Mouse (Mus musculus) 416B (cell line): ENCODE measurements around the gene Nek10.
"Not testable (repeated sequence)": the region's sequence is repeated elsewhere in the genome, so short reads cannot be mapped to it uniquely, and the experiment has no call there.

Source experiments
- DNase-seq: peaks from one replicate; pipeline ENCODE4 v3.0.0; 2011; ENCODE audit warnings: low read depth

Gene Nek10

DNA sequence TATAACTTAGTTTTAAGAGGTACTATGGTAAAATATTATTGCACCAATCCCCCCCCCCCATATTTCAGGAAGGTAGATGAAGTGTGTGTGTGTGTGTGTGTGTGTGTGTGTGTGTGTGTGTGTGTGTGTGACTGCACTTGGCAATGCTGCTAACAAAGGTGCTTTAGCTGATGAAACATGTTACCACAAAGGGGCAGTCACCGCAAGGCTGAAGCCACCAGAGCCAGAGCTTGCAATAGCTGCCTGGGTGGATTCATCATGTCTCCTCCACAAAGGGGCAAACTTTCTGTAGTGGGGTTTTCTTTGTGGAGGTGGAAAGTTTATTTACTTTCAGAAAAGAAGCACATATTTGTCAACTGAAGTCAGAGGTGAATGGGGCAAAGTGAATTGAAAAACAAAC, 67.9 kb downstream of the Nek10 start:
- DNase-seq = peak; percentile 84

DNA sequence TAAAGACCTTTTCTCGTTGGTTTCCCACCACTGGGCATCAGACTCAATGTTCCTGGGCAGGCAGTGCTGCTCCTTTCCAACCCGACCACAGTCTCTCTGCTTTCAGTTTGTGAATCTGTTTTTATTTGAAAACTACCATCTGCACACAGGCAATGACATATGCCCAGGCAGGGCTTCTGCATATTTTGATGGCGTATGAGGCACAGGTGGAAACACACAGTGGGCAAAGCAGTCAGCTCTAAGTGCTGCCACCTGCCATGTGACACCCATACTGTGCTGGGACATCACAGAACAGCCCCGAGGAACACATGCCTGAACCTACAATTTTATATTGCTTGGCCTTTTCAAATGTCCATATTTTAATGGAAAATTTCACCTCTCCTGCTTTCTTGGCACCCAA, 68.5 kb downstream of the Nek10 start:
- no peak for DNase-seq

DNA sequence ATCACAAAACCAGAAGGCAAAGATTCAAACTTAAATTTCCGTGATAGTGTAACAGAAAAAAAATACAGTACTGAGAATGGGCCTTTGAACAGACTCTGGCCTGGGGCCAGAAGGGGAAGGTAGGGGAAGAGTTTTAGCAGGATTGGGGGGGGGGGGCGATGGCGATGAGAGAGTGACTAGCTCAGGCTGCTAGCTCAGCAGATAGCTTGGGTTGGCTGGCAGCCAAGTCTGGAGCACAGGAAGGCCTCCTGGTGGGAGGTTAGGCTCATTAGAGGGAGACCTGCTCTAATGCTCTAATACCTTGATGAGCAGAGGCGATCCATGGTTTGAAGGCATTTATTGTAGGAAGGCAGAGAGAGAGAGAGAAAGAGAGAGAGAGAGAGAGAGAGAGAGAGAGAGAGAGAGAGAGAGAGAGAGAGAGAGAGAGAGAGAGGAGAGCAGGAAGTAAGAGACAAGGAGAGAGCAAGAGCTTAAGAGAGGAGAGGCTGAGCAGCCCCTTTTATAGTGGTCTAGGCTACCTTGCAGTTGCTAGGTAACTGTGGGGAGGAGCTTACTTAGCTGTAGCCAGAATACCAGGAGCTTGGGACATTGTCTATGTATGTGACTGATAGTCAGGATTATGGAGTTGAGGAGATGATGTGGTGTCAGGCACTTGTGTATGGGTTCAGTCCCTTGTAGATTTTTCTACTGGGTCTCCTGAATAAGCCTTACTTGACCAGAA, 90.9 kb downstream of the Nek10 start:
- DNase-seq = peak; percentile 13

DNA sequence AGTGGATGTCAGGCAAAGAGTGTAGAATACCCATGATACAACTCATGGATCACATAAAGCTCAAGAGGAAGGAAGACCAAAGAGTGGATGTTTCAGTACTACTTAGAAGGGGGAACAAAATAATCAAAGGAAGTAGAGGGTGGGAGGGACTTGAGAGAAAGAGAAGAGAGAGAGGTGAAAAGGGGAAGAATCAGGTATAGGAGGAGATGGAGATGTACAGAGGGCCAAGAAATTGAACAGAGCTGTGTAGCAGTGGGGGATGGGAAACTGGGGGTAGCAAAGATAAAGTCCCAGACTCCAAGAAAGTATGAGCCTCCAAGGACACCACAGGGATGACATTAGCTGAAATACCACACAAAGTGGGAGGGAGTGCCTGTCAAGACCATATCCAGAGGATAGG, 91.6 kb downstream of the Nek10 start:
- DNase-seq = no peak

DNA sequence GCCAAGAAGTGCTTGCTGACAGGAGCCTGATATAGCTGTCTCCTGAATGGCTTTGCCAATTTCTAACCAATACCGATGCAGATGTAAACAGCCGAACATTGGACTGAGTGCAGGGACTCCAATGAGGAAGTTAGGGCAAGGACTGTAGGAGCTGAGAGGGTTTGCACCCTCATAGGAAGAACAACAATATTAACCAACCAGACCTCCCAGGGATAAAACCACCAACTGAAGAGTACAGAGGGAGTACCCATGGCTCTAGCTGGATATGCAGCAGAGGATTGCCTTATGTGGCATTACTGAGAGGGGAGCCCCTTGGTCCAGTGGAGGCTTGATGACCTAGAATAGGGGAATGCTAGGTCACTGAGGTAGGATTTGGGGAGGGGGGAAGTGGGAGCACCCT, 92.1 kb downstream of the Nek10 start:
- DNase-seq = no peak

DNA sequence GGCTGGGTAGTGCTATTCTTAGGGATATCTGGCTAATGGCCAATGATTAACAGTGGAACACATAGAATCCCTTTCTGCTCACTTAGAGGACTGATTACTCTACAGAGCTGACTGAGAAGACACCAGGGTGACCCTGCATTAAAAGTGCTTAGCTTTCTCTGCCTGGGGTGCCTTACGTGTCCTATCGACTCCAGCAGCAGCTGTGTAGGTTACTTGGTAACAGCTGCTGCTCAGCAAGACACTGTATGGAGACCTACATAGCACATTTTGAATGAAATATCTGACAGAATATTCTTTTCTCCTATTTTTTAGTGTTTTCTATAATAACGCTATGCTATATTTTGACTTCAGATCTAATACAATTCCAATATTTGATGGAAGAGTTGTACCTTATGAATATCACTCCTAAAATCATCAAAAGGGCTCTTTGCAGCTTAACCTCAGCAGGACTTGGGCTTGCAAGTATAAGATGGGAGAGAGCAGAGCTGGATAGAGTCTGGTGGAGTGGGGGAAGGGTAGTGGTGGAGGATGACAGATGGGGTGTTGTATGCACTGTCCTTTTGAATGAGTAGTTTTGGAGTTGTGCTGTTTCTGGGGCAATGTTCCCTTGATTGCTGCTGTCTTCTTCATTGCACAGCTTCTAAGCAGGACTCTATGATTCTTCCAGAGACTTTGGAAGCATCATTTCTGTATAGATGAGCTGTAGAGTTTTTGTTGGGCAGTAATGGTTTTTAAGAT, 93.4 kb downstream of the Nek10 start:
- no peak for DNase-seq

DNA sequence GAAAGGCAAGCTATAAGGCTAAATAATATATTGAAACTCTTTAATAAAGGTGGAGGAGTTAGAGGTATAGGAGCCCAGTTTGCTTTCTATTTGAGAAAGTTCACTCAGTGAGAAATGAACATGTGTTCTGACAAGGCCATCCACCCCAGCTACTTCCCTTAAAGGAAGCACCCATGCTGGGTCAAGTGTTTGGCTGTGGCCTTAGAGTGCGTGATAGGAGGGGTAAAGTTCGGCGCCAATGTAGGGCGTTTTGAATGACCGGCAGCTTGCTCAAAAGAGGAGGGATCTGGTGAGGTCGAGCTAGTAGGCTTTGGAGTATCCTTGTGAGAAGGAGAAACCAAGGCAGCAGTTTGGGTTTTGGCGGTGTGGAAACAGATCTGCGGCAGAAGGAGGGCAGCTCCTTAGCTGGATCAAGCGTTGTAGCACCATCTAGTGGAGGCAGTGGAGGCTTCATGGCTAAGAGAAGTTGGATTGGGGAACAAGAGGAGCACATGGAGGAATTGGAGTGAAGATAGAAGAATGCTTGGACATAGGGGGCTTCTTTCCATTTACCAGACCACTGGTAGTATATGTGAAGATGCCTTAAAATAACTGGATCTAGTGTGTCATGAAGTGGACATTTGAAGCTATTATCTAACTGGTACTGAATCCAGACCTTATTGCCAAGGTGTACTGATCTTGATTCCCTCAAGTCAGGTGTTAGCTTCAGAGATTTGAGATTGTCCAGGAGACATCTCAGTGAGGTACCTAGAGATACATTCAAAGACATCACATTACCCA, 101.7 kb downstream of the Nek10 start:
- peak; percentile 86 for DNase-seq

DNA sequence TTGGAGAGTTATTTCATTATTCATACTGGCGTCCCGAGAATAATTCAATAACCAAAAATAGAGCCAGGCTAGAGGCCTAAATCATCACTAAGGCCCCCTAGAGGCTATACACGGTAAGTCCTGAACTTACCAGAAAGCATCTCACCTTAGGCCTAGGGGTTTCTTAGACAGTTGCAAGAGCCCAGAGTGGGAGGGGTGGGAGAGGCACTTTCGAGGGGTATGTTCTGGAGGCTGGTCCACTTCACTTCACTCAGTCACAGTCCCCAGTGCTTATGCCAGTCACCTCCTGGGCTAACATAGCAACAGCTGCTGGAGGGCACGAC, 102.3 kb downstream of the Nek10 start:
- DNase-seq = peak; percentile 40

DNA sequence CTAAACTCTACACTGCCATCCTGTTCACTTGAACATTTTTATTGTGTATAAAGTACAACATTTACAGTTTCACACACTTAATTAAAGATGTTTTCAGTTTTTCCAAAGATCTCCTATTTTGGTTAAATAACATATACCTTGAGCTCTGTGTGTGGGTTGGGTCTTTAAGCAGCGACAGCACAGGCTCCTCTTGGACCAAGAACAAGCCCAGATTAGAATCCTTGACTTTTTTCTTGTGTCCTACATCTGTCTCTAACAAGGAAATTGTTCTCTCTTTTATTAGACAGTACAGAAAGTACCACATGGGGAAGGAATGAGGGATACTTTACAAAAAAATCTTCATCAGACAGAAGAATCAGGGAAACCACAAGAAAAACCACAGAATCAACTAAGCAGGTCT, 122.4 kb downstream of the Nek10 start:
- DNase-seq = no peak

DNA sequence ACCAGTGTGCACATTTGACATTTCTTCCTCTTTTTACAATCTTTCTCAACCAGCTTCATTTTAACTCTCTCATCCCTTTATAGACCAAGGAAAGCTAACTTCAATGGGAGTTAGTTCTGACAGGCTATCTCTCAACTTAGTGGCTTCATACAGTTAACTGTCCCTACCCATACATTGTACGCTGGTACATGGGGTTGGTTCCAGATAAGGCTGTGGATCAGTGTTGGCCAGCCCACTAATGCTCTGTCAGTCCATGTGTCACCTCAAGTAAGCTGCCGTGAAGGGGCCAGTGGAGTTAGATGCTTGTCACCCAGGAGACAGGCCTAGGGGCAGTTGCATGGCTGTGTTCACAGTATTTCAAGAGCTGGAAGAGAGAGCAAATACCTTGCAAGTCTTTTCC, 124.3 kb downstream of the Nek10 start:
- DNase-seq = no peak

DNA sequence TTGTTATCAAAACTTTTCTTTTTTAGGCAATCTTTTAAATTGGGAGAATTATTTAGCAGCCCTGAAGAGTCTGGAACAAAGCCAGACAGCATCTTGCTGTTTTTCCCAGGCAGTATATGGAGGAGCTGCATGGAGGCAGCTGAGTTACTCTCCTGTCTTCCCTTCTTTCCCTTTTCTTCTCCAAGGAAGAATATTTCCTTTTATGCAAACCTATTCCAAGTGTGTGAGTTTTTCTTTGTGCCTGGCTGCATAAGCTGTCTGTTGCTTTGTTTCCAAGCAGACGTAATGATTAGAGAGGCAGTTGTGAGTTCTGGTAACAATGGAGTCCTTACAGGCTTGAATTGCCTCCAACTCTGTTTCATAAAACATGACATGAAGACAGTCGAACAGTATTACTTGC, 131.8 kb downstream of the Nek10 start:
- no peak for DNase-seq

DNA sequence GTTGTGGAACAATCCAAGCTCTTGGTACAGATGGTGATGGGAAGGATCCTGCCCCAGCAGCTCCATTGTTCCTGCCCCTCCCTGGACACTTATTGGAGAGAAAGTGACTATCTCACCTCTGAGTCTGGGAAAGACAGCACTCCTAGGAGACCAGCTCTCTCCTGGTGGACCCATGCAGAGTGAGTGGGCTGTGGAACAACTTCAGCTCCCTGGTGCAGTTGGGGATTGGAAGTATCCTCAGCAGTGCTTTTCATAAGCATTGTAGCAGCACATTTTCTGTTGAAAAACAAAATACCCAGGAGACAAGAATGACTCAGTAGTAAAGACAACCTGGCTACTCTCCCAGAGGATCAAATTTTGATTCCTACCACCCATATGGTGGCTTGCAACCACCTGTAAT, 142.7 kb downstream of the Nek10 start:
- no peak for DNase-seq

DNA sequence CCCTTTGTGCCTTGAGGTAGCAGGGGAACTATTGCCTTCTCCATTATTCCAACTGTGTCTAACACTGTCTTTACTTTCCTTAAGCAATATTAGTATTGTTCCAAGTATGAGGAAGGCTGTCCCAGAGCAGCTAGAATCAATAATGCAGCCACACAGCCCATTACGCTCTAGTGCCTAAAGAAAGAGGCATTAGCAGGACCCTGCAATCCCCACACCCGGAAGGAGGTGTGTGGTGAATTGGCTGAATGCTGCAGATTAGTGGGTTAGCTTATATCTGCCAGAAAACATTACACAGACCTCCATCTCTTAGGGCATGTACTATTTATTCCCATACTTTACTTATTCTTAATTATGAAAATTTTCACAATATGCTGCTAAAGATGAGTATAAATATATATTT, 145.8 kb downstream of the Nek10 start:
- no peak for DNase-seq

DNA sequence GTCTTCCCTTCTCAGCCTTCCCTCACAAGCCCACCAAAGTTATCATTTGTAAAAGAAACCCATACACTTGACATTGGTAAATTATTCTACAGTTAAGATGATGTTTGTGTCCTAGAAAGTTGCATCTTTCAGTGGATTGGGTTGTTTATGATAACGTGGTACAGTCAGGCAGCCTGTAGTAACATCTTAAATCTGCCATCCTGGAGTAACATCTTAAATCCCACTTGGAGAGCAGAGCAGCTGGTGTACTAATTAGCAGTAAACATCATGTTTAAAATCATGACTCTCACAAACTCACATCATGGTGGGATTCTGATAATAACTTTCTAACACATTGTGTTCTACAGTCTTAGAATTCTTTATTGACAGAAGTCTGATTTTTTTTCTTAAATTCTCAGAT, 148.6 kb downstream of the Nek10 start:
- DNase-seq = no peak

DNA sequence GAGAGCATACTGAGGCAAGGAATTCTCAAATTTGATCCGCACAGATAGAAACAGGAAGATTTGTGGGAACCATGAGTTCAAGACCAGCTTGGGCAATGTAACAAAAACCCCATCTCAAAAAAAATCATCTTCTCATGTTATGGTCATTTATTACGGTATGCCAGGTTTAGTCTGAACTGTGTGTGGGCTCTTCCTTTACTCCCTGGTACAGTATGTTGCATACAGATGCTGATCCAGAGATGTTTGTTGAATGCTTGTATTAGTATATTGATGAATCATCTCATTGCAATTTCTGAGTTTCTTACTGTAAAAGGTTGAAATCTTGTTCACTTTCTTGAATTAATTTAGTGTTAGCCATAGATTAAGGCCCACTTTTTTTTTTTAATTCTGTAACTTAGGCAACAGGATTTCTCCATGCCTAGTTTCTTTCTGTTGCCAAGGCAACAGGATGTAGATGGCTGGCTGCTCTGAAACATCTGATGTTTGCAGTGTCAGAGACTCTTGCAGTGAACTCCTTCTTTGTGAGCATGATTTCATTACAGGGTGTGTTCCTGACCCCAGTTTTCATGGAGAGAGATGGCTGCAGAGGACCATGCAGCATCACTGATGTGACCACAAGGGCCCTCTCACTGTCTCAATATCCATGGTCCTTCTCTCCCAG, 156.7 kb downstream of the Nek10 start:
- no peak for DNase-seq

DNA sequence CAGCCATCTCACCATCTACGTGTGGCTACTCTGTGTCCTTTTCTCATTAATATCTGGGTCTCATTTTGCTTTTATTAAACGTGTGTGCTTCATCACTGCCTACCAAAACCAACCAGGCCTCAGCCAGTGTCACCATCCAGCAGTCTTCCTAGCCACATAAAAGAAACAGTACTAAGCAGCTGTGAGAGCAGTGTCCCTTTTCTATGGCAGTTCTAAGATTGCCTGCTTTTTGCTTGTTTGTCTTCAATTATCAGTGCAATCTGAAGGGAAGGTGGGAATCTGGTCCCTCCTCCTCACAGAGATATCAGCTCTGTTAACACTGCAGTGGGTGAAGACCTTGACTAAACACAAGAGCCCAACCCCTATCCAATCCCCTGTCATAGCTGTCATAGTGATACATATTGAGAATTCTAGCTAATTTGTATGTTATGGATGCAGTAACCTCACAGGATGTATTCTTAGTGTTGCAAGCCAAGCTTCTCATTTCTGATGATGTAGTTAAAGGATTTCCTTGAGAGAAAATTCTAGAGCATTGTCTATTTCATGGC, 157.3 kb downstream of the Nek10 start:
- no peak for DNase-seq

DNA sequence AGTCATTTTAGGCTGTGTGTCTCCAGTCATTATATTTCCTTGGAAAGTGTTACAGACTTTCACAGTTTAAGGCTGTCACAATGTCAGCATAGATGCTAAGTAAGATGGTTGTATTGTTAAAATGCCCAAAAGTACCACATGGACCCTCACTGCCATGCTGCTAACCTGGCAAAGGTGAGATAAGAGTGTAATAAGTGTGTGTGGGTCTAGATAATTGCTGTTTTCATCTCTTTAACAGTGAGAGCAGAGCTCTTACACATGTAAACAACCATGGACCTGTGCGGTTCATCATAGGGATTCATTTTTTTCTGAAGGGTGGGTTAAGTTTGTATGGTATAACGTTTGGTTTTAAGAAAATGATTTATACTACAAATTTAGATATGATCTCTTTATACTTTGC, 167.4 kb downstream of the Nek10 start:
- no peak for DNase-seq

DNA sequence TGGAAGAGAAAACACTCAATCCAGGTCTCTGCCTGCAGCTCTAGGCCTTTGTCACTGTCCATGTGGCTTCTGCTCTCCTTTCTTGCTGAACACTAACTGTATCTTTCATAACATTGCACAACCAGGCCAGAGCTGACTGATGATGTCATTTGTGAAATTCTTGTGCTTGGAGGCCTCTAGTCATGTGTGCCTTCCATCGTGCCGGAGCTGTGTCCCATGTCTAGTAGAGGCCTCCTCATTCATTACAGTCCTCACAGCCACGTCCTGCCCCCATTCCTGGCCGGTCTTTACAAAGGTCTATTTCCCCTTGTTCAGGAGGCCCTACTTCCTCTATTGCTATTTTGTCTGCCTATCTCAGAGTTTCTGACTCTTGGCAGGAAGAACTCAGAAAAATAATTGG, 167.8 kb downstream of the Nek10 start:
- DNase-seq = peak; percentile 11

DNA sequence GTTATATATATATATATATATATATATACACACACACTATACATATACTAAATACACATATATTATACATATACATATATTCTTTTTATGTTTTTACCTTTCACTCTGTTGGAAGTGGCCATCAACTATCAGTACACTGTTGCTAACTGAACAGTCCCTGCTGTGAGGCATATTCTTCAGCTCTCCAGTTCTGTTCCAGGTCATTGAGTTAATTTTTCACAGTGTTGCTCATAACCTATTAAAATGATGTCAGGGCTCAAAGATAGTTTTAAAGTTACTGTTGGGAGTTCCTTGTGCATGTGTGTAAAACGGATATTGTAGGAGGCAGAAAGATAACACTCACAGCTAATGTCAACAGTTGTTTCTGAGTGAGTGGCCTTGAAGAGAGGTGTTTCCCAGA, 170.9 kb downstream of the Nek10 start:
- DNase-seq = no peak

DNA sequence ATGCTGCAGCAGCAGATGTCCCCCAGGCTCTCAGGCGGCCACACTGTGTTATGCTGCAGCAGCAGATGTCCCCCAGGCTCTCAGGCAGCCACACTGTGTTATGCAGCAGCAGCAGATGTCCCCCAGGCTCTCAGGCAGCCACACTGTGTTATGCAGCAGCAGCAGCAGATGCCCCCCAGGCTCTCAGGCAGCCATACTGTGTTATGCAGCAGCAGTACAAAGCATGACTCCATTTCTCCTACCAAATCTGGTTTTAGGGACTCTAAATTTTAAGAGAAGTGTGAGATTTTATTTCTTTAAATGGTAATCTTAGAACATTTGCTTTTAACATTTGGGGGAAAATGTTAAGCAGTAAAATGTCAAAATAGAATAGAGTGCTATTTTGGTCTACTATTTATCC, 180.9 kb downstream of the Nek10 start:
- DNase-seq = not testable (repeated sequence)

DNA sequence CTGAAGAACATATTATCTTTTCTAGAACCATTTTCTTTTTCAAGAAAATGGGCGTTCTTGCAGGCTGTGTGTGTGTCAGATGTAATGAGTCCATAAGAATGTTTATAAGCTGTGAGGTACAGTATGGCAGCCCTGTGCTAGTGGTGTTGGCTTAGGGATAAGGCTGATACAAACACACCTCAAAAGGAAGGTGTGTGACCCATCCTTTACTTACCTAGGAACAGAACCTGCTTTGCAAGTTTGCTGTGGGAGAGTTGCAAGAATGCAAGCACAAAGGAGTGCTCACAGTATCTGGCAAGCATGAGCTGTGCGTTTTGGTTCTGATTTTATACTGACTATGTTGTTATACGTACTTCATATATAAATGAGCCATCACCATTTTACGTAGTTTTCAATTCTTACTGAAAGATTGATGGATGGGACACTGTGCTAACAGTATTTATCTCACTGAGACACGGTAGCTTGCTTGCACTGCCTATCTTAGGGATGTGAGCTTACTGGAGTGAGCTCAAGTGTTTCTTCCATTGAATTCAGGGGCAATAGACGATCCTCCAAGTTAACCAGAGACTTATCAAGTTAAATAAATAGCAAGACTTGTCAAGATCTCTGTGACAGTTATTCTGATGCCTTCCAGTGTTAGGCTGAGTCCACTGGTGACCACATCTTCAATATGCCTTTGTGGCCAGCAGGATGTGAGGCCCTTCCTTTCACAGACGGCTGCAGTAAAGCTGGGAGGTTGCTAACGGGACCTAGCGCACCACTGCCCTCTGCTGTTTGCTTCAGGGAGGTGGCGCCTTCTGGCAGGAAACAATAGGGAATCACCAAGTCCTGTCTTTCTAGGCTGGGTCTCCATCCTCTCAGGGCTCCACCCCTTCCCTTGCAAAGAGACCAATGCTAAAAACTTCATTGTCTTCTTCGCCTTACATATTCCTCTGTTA, 181.8 kb downstream of the Nek10 start:
- DNase-seq = peak; percentile 77
